Mouse (Mus musculus) bone marrow macrophage, adult 2 months (primary cell): ENCODE results near the gene Reep6.

Experiments used
- CTCF ChIP-seq: IDR thresholded peaks from 2 replicates; pipeline ENCODE4 v1.5.1; 2012; ENCODE audit warnings: low read depth, mild to moderate bottlenecking, low read length, moderate library complexity
- POLR2A ChIP-seq: IDR thresholded peaks from 2 replicates; pipeline ENCODE4 v1.6.1; 2012; ENCODE audit warnings: mild to moderate bottlenecking, low read depth, low read length, borderline replicate concordance

DNA sequence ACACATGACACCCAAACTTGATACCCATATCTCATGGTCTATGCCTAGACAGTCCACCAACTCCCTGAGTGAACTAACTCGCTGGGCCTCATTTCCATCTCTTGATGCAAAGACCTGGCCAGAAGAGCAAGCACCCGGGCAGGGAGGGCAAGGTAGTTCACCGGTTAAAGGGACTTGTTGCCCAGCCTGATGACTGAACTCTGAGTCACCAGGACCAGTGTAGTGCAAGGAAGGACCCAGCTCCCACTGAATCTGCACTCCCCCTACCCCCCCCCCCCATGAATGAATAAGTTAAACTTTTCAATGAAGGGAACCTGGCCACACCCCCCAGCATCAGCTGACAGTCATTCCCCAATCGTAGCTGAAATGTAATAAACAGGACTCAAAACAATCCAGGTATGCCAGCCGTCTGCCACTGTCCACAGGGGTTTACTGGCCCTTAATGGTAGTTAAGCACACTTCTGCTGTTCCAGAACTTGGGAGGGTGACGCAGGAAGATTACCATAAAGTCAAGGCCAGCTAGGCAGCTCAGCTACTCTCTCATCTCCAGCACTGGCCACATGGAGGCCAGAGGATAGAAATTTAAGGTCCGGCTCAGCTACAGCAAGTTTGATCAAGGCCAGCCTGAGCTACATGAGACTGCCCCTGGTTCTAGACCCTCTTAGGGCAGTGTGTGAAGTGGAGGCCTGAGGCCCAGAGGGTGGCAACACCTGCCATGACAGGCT, 53.0 kb downstream of the Reep6 start:
- TF ChIP-seq CTCF (no peak), POLR2A (no peak)
